Mouse (Mus musculus) ES-Bruce4 (cell line): ENCODE results near the gene Schip1. TPM values are rescaled to one million over a fixed set of nuclear protein-coding genes. Genes with fewer than 3 reads are reported as not detected.

Experiments
- H3K27ac ChIP-seq: 2 replicates; pipeline ENCODE4 v1.5.1; 2012; ENCODE audit warnings: low read length, inconsistent platforms; ENCODE audit not compliant: insufficient read depth
- H3K27me3 ChIP-seq: 2 replicates; pipeline ENCODE4 v1.6.1; 2012; ENCODE audit warnings: mild to moderate bottlenecking, low read length, inconsistent platforms; ENCODE audit not compliant: control insufficient read depth, poor library complexity, insufficient read depth, severe bottlenecking
- H3K36me3 ChIP-seq: 2 replicates; pipeline ENCODE4 v1.6.1; 2012; ENCODE audit warnings: inconsistent platforms, mild to moderate bottlenecking, low read length, moderate library complexity; ENCODE audit not compliant: control insufficient read depth, poor library complexity, insufficient read depth, severe bottlenecking
- H3K4me1 ChIP-seq: one replicate; pipeline ENCODE4 v1.8.1; 2011; ENCODE audit warnings: low read length; ENCODE audit not compliant: control insufficient read depth, insufficient read depth
- H3K4me3 ChIP-seq: 2 replicates; pipeline ENCODE4 v1.5.1; 2011; ENCODE audit warnings: low read depth, mild to moderate bottlenecking, low read length
- H3K9ac ChIP-seq: 2 replicates; pipeline ENCODE4 v1.6.1; 2012; ENCODE audit warnings: low read depth, mild to moderate bottlenecking, inconsistent platforms; ENCODE audit not compliant: poor library complexity, severe bottlenecking
- H3K9me3 ChIP-seq: replicated peaks from 2 replicates; pipeline ENCODE4 v1.6.1; 2012; ENCODE audit warnings: mild to moderate bottlenecking, low read length, inconsistent platforms; ENCODE audit not compliant: control insufficient read depth, poor library complexity, insufficient read depth, severe bottlenecking
- CTCF ChIP-seq: IDR thresholded peaks from one replicate; pipeline ENCODE4 v1.8.1; 2011; ENCODE audit warnings: low read depth, low read length
- EP300 ChIP-seq: IDR thresholded peaks from 2 replicates; pipeline ENCODE4 v1.6.1; 2011; ENCODE audit warnings: low read depth, low read length; ENCODE audit not compliant: insufficient read depth
- POLR2A ChIP-seq: IDR thresholded peaks from one replicate; pipeline ENCODE4 v1.8.1; 2011; ENCODE audit warnings: low read length; ENCODE audit not compliant: insufficient read depth
- polyA plus RNA-seq: library from polyadenylated mRNA; stranded (reverse); fragments of >200 nt; gene quantifications from 2 replicates; pipeline ENCODE4 v1.2.4, GENCODE M21; 2011; ENCODE audit warnings: low read depth; ENCODE audit not compliant: missing spikeins, insufficient read depth, insufficient read length

Gene Schip1
- polyA plus RNA-seq, 1 experiment: 85.2 TPM

DNA sequence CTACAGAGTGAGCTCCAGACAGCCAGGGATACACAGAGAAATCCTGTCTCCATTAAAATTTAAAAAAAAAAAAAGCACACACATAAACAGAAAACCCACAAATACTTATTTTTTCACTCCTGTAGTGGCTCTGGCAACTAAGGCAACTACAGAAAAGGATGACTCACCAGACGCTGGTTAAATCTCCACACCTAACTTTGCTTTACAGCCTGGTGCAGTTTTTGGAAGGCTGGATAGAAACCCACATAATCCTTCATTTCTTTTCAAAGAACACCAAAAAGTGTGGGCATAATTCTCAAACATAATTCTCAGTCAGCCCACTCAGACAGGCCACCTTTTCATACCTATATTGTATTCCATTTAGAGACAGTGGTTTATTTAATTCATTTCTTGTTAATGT lies 574.1 kb downstream of the Schip1 start:
- no peak overlapping the region for H3K27ac ChIP-seq
- no peaks in the 10 kb centered on the region for H3K36me3 ChIP-seq
- no peaks in the 10 kb centered on the region for H3K9me3 ChIP-seq
- no peaks in the 10 kb centered on the region for H3K4me1 ChIP-seq
- H3K27me3 ChIP-seq: no peaks in the 10 kb centered on the region
- TF ChIP-seq POLR2A: no peak
- TF ChIP-seq CTCF: no peak
- TF ChIP-seq EP300: no peak
- H3K4me3 ChIP-seq: no peak overlapping the region
- no peak overlapping the region for H3K9ac ChIP-seq

DNA sequence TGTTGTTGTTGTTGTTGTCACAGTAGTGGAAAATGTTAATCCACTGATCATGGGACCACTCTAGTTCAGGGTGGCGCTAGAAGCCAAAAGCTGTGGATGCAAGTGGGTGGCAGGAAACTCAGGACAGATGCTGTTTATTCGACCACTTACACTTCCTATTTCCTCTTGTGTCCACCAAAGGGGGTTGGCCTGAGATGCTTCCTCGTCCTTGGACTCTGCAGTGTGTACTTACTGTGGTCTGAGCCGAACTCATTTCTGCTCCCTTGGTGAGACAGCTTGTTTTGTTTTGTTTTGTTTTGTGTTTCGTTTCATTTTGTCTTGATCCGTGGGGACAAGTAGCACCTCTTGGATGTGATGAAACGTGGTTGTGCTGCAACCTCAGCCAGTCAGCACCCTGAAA lies 578.3 kb downstream of the Schip1 start:
- TF ChIP-seq CTCF (no peak), EP300 (no peak), POLR2A (no peak)
- H3K36me3 ChIP-seq: no peaks in the 10 kb centered on the region
- no peaks in the 10 kb centered on the region for H3K27me3 ChIP-seq
- H3K27ac ChIP-seq: no peak overlapping the region
- H3K4me3 ChIP-seq: no peak overlapping the region
- no peaks in the 10 kb centered on the region for H3K4me1 ChIP-seq
- no peaks in the 10 kb centered on the region for H3K9me3 ChIP-seq
- H3K9ac ChIP-seq: no peak overlapping the region

DNA sequence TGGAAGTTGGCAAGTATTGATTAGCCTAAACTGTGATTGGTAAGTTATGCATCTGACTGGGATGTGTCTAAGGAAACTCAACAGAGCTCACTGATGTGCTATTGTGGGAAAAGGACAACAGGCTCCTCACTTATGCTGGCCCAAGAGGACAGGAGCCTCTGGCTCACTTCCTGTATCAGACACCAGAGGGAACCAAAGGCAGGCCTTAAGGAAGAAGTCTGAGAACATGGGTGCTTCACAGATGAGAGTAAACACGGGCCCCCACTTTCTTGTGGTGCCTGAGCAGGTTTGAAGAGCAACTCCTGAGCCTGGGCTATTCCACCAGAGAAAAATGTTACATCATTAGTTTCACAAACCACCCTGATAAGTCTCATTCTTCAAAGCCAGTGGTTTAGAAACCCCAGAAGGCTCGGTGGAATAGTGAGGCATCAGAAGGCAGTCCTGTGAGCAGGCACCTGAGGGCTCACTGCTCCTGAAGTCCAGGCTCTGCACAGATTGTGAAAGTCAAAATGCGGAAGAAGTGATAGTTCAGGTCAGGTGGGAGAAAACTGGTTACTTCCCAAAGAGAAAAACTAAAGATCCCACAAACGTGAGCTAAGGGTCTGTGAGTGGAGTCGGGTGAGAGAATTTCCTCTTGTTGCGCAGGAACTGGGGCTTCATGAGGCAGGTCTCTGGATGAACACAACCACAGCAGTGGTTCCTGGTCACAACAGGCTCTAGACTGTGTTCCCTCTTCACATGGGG lies 582.0 kb downstream of the Schip1 start:
- H3K4me3 ChIP-seq: no peak overlapping the region
- no peaks in the 10 kb centered on the region for H3K36me3 ChIP-seq
- H3K27ac ChIP-seq: no peak overlapping the region
- H3K27me3 ChIP-seq: no peaks in the 10 kb centered on the region
- no peaks in the 10 kb centered on the region for H3K4me1 ChIP-seq
- H3K9ac ChIP-seq: no peak overlapping the region
- no peaks in the 10 kb centered on the region for H3K9me3 ChIP-seq
- TF ChIP-seq EP300 (no peak), POLR2A (no peak), CTCF (no peak)

DNA sequence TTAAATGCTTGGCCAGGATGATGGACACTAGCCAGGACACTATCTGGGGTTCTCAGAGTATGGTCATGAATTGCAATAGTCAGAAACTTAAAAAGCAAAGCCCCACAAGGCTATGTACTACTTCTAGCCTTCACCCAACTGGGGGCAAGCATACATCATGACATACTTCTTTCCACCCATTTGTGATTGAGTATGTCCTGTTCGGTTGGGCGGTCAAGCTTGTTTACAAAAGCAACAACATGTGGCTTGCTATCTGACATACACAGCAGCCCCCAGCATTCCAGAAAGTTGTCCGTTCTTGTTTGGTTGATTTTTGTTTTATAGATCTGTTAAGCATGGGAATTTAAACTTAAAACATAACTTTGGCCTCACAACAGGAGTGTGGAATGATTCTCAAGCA lies 582.7 kb downstream of the Schip1 start:
- H3K27me3 ChIP-seq: no peaks in the 10 kb centered on the region
- no peak overlapping the region for H3K27ac ChIP-seq
- H3K9ac ChIP-seq: no peak overlapping the region
- H3K4me1 ChIP-seq: no peaks in the 10 kb centered on the region
- H3K36me3 ChIP-seq: no peaks in the 10 kb centered on the region
- TF ChIP-seq POLR2A (no peak), CTCF (no peak), EP300 (no peak)
- no peak overlapping the region for H3K4me3 ChIP-seq
- no peaks in the 10 kb centered on the region for H3K9me3 ChIP-seq

DNA sequence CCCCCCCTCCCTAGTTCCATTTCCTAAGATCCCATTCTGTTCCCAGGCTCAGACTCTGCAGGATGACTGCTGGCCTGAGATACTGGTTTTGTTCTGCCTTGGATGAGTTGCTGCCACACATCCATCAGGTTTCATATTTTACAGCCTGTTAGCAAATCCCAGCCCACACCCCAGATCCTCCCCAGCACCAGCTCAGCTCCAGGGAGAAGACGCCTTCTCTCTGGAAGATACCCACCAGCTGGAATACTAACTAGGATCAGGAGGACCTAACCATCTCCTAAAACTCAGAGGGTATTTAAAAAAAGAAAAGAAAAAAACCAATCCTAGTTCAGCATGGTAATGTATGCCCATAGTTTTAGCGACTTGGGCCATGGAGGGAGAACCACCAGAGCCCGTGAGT lies 585.6 kb downstream of the Schip1 start:
- H3K4me1 ChIP-seq: no peaks in the 10 kb centered on the region
- H3K9ac ChIP-seq: no peak overlapping the region
- H3K9me3 ChIP-seq: no peaks in the 10 kb centered on the region
- H3K27ac ChIP-seq: no peak overlapping the region
- H3K36me3 ChIP-seq: no peaks in the 10 kb centered on the region
- H3K4me3 ChIP-seq: no peak overlapping the region
- TF ChIP-seq CTCF (no peak), POLR2A (no peak), EP300 (no peak)
- no peaks in the 10 kb centered on the region for H3K27me3 ChIP-seq

DNA sequence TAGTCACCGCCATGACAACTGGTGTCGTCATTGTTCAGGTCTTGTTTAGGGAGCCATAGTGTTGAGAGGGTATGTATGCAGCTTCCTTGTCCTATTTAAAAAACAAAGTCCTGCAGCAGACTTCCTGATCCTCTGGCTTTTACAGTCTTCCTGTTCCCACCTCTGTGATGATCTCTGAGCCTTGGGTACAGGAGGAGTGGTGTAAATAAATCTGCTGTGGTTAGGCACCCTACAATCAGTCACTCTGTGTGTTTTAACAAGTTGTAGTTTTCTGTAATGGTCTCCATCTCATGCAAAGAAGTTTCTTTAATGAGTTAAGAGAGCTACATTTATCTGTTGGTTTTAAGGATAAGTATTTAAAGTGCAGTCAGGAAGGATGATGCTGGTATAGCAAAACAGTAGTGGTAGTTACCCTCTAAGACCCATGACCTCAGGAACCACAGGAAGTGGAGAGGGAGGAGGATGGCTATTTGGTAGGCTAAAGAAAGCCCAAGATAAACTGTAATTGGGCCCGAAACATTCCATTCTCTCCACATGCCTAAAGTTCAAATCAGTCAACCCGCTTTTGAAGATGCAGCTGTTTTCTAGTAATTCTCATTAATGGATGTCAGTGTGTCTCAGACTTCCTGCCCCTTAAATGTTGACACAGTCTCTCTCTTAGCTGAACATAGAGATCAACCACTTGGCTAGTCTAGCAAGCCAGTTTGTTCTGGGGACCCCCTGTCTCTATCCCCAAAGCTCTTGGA lies 592.2 kb downstream of the Schip1 start:
- Histone ChIP-seq H3K27ac (no peak overlapping the region), H3K4me3 (no peak overlapping the region), H3K9me3 (no peaks in the 10 kb centered on the region), H3K27me3 (no peaks in the 10 kb centered on the region), H3K36me3 (no peaks in the 10 kb centered on the region), H3K4me1 (no peaks in the 10 kb centered on the region), H3K9ac (no peak overlapping the region)
- no peak for TF ChIP-seq POLR2A
- TF ChIP-seq EP300: no peak
- no peak for TF ChIP-seq CTCF
